Mouse (Mus musculus) lung, embryonic 16.5 days (tissue): ENCODE data around the gene A2ml1. TPM values are rescaled to one million over a fixed set of nuclear protein-coding genes. Genes with fewer than 3 reads are reported as not detected.

Source experiments
- ATAC-seq: fragments of 200-750 bp; cut with Nextera tagmentation; 2 replicates; pipeline ENCODE4 v1.8.0; 2017; ENCODE audit warnings: low read depth, mild to moderate bottlenecking, moderate library complexity
- H3K27ac ChIP-seq: fragments of 300-500 bp; sonication (generic); 2 replicates; pipeline ENCODE4 v1.5.1; 2014; ENCODE audit warnings: mild to moderate bottlenecking, control low read depth, low read length
- H3K27me3 ChIP-seq: fragments of 300-500 bp; sonication (generic); 2 replicates; pipeline ENCODE4 v1.6.1; 2014; ENCODE audit warnings: low read depth, low read length, mixed read lengths; ENCODE audit not compliant: control insufficient read depth, insufficient read depth
- H3K36me3 ChIP-seq: fragments of 300-500 bp; sonication (generic); 2 replicates; pipeline ENCODE4 v1.6.1; 2014; ENCODE audit warnings: low read length; ENCODE audit not compliant: control insufficient read depth, insufficient read depth
- H3K4me1 ChIP-seq: fragments of 300-500 bp; sonication (generic); replicated peaks from 2 replicates; pipeline ENCODE4 v1.6.1; 2014; ENCODE audit warnings: low read length, mixed read lengths; ENCODE audit not compliant: control insufficient read depth, insufficient read depth
- H3K4me2 ChIP-seq: fragments of 300-500 bp; sonication (generic); 2 replicates; pipeline ENCODE4 v1.6.1; 2014; ENCODE audit warnings: low read depth, low read length, control low read depth
- H3K4me3 ChIP-seq: fragments of 300-500 bp; sonication (generic); 2 replicates; pipeline ENCODE4 v1.5.1; 2014; ENCODE audit warnings: mild to moderate bottlenecking, low read length, control low read depth
- H3K9ac ChIP-seq: fragments of 300-500 bp; sonication (generic); 2 replicates; pipeline ENCODE4 v1.6.1; 2014; ENCODE audit warnings: low read length, control low read depth
- H3K9me3 ChIP-seq: fragments of 300-500 bp; sonication (generic); 2 replicates; pipeline ENCODE4 v1.6.1; 2016; ENCODE audit warnings: low read length; ENCODE audit not compliant: control insufficient read depth
- WGBS: fragments of 180-500 bp; shearing (Covaris S2); extraction: QIAGEN DNeasy Blood & Tissue Kit; methylation state at CpG from one replicate; pipeline ENCODE4 v1.1.7; 2014; 5-methylcytosine and 5-hydroxymethylcytosine counted together
- polyA plus RNA-seq: library from polyadenylated mRNA; unstranded; fragments of >200 nt; fragmentation: Nextera tagmentation; extraction: Ambion mirVana; gene quantifications from 2 replicates; pipeline ENCODE4 v1.2.1, GENCODE M21; 2015

Gene A2ml1
- polyA plus RNA-seq, 1 experiment from 2014 or later: 4.9 TPM

- no peak overlapping the region for H3K27ac ChIP-seq
- H3K4me2 ChIP-seq: no peak overlapping the region
- H3K36me3 ChIP-seq: no peaks in the 10 kb centered on the region
- no peak for ATAC-seq
- 73% methylated on average over 9 of the region's 9 CpGs for WGBS
- no peak overlapping the region for H3K9ac ChIP-seq
- H3K27me3 ChIP-seq: no peaks in the 10 kb centered on the region
- no peaks in the 10 kb centered on the region for H3K9me3 ChIP-seq
- H3K4me3 ChIP-seq: no peak overlapping the region
- no peaks in the 10 kb centered on the region for H3K4me1 ChIP-seq
Observed at GRCm38 (mm10) chr6:128532701-128533100, 48.7 kb downstream of the A2ml1 start.

- no peak overlapping the region for H3K27ac ChIP-seq
- WGBS: 20% methylated on average over 4 of the region's 4 CpGs
- no peaks in the 10 kb centered on the region for H3K4me1 ChIP-seq
- no peaks in the 10 kb centered on the region for H3K36me3 ChIP-seq
- no peak overlapping the region for H3K4me2 ChIP-seq
- H3K9me3 ChIP-seq: no peaks in the 10 kb centered on the region
- ATAC-seq: no peak
- no peak overlapping the region for H3K4me3 ChIP-seq
- H3K9ac ChIP-seq: no peak overlapping the region
- no peaks in the 10 kb centered on the region for H3K27me3 ChIP-seq
Observed at GRCm38 (mm10) chr6:128528491-128528890, 52.9 kb downstream of the A2ml1 start.

GRCm38 (mm10) chr6:128527110-128527509 lies 54.3 kb downstream of the A2ml1 start:
- 56% methylated on average over 1 of the region's 1 CpGs for WGBS
- Histone ChIP-seq H3K9ac (no peak overlapping the region), H3K27me3 (no peaks in the 10 kb centered on the region), H3K27ac (no peak overlapping the region), H3K36me3 (no peaks in the 10 kb centered on the region), H3K4me2 (no peak overlapping the region), H3K9me3 (no peaks in the 10 kb centered on the region), H3K4me1 (no peaks in the 10 kb centered on the region), H3K4me3 (no peak overlapping the region)
- no peak for ATAC-seq

DNA sequence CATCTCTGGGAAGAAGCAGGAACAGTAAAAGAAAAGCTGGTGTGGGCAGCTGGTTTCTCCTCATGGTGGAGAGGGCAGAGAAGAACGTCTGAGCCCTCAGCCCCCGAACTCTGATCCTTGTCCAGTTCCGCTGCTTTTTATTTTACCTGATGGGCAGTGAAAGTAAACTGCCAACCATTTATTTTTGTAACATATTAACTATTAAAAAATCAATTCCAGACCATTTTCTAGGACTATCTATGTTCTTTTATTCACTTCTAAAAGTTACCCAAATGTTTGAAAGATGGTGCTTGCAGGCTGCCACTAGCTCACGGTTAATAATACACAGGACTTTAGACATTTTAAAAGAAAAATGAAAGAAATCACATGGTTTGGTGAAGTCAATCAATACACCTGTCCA lies 54.8 kb downstream of the A2ml1 start, which contains the start of gene Pzp:
Gene Pzp, minus strand, starts transcription at position 120 of the 400 bp plus-strand sequence.
- H3K9ac ChIP-seq: no peak within 1 kb of the TSS
- no peaks in the 10 kb centered on the region for H3K36me3 ChIP-seq
- H3K4me2 ChIP-seq: no peak within 1 kb of the TSS
- H3K27ac ChIP-seq: no peak within 1 kb of the TSS
- ATAC-seq: no peak
- no peaks in the 10 kb centered on the region for H3K9me3 ChIP-seq
- H3K4me3 ChIP-seq: no peak within 1 kb of the TSS
- no peaks in the 10 kb centered on the region for H3K27me3 ChIP-seq
- 78% methylated on average over 4 of the region's 4 CpGs for WGBS
- H3K4me1 ChIP-seq: no peaks in the 10 kb centered on the region

DNA sequence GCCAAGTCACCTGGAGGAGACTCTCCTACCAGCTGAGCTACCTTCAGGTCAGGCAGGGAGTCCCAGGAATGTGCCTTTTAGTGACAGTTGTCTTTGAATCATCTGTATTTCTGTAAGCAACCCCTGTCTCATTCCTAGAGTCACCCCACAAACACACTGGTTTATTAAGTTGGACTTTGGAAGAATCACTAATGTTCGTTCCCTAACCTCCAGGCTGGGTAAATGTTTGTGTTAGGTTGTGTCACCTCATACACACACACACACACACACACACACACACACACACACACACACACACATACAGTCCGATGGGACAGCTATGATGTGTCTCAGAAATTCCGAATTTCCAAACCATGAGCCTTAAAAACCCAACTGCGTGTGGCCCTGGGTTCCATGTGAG lies 55.6 kb downstream of the A2ml1 start:
- no peaks in the 10 kb centered on the region for H3K27me3 ChIP-seq
- H3K36me3 ChIP-seq: no peaks in the 10 kb centered on the region
- 77% methylated on average over 4 of the region's 4 CpGs for WGBS
- ATAC-seq: no peak
- H3K9me3 ChIP-seq: no peaks in the 10 kb centered on the region
- H3K9ac ChIP-seq: no peak overlapping the region
- no peak overlapping the region for H3K27ac ChIP-seq
- no peak overlapping the region for H3K4me2 ChIP-seq
- no peak overlapping the region for H3K4me3 ChIP-seq
- no peaks in the 10 kb centered on the region for H3K4me1 ChIP-seq

DNA sequence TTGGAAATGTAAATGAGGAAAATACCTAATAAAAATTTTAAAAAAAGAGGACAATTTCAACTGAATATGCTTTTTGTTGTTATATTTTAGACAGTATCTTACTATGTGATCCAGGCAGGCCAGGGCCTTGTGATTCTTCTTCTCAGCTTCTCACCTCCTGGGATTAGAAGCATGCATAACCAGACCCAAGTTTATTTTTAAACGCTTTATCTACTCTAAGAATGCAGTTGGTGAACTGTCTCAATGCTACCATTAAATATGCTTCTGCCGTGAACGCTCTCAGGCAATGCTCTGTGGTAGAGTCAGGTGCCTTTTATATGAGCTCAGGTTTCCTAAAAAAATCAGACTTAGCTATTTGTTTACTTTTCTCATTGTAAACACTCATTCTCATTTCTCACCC lies 58.0 kb downstream of the A2ml1 start:
- Histone ChIP-seq H3K27me3 (no peaks in the 10 kb centered on the region), H3K9ac (no peak overlapping the region), H3K27ac (no peak overlapping the region), H3K4me3 (no peak overlapping the region), H3K4me2 (no peak overlapping the region), H3K36me3 (no peaks in the 10 kb centered on the region), H3K9me3 (no peaks in the 10 kb centered on the region), H3K4me1 (no peaks in the 10 kb centered on the region)
- no peak for ATAC-seq
- WGBS: 82% methylated on average over 3 of the region's 3 CpGs

DNA sequence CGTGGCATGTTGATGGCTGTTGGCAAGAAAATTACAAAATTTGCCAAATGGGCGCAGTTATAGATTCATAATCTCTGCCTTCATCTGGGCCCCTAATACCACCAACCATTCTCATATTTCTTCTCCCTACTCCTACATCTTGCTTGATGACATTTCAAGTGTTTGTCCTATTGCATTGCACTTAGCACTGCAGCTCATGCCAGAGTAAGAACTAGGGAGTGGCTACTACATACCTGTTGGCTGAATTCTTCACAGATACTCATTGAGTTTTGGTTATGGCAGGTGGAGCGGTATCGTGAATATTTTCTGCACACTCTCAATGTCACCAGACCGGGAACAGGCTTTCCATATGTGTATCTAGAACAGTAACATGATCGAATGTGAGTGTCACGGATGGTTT lies 62.2 kb downstream of the A2ml1 start:
- Histone ChIP-seq H3K9me3 (no peaks in the 10 kb centered on the region), H3K36me3 (no peaks in the 10 kb centered on the region), H3K9ac (no peak overlapping the region), H3K4me1 (no peaks in the 10 kb centered on the region), H3K27ac (no peak overlapping the region), H3K4me2 (no peak overlapping the region), H3K27me3 (no peaks in the 10 kb centered on the region), H3K4me3 (no peak overlapping the region)
- no peak for ATAC-seq
- WGBS: 69% methylated on average over 7 of the region's 7 CpGs

DNA sequence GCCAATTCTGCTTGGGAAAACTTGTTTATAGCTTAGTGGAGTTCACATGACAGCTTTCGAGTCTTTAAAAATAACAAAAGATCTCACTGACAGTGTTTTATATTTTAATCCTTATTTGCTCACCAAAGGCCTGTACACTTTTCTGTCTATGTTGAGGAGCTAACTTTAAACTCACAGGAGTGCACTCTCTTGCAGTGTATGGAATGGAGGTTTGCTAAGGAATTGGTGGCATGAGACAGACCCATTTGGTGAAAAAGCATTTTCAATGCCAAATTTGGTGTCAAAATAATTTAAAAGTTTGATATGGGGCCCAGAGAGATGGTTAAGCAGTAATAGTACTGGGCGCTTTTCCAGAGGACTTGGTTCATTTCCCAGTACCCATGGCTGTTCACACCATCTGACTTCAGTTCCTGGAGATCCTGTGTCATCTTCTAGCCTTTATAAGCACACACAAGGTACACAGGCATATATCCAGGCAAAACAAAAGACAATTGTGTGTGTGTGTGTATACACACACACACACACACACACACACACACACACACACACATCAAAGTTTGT lies 75.7 kb downstream of the A2ml1 start:
- no peak overlapping the region for H3K4me2 ChIP-seq
- H3K9me3 ChIP-seq: no peaks in the 10 kb centered on the region
- H3K4me1 ChIP-seq: no peaks in the 10 kb centered on the region
- no peak overlapping the region for H3K4me3 ChIP-seq
- H3K27ac ChIP-seq: no peak overlapping the region
- no peak overlapping the region for H3K9ac ChIP-seq
- ATAC-seq: no peak
- H3K36me3 ChIP-seq: no peaks in the 10 kb centered on the region
- WGBS: 71% methylated on average over 2 of the region's 2 CpGs
- no peaks in the 10 kb centered on the region for H3K27me3 ChIP-seq

GRCm38 (mm10) chr6:128504743-128505142 lies 76.7 kb downstream of the A2ml1 start:
- H3K4me3 ChIP-seq: no peak overlapping the region
- no peaks in the 10 kb centered on the region for H3K4me1 ChIP-seq
- WGBS: 64% methylated on average over 5 of the region's 5 CpGs
- H3K27ac ChIP-seq: no peak overlapping the region
- no peak overlapping the region for H3K4me2 ChIP-seq
- H3K27me3 ChIP-seq: no peaks in the 10 kb centered on the region
- no peaks in the 10 kb centered on the region for H3K9me3 ChIP-seq
- no peak overlapping the region for H3K9ac ChIP-seq
- ATAC-seq: no peak
- no peaks in the 10 kb centered on the region for H3K36me3 ChIP-seq

- no peak for ATAC-seq
- Histone ChIP-seq H3K4me3 (no peak overlapping the region), H3K27me3 (no peaks in the 10 kb centered on the region), H3K4me1 (no peaks in the 10 kb centered on the region), H3K27ac (no peak overlapping the region), H3K36me3 (no peaks in the 10 kb centered on the region), H3K9me3 (no peaks in the 10 kb centered on the region), H3K4me2 (no peak overlapping the region), H3K9ac (no peak overlapping the region)
- WGBS: 66% methylated on average over 1 of the region's 1 CpGs
Observed at GRCm38 (mm10) chr6:128495346-128495745, 86.1 kb downstream of the A2ml1 start.
